Mouse (Mus musculus): ENCODE data around the gene Tmc2. TPM values are rescaled to one million over a fixed set of nuclear protein-coding genes. Genes with fewer than 3 reads are reported as not detected.

Gene Tmc2
- polyA plus RNA-seq, 1 experiment from 2014 or later, result not detected

GRCm38 (mm10) chr2:130296134-130296745 lies 101.2 kb downstream of the Tmc2 start:
- 3% methylated on average over 20 of the region's 20 CpGs for WGBS
- Histone ChIP-seq H3K4me1 (replicated peaks; ENCODE audit: insufficient read depth, low read length) (peaks cover 8% of the 10 kb centered on the region; the same call in 1 of the 2 replicates), H3K27me3 (ENCODE audit: insufficient read depth, low read length) (no peaks in the 10 kb centered on the region), H3K36me3 (ENCODE audit: insufficient read depth, low read length) (0 out of 2 replicates have a peak, but pooled peaks cover 3% of the 10 kb centered on the region), H3K9me3 (replicated peaks; ENCODE audit: low read length) (no peaks in the 10 kb centered on the region), H3K4me2 (ENCODE audit: low read length) (peak overlapping the region; percentile 88), H3K27ac (no peak overlapping the region), H3K4me3 (replicated peaks; ENCODE audit: low read depth, low read length) (peak overlapping the region; percentile 68), H3K9ac (ENCODE audit: low read depth, low read length) (peak overlapping the region; percentile 78; the same call in 1 of the 2 replicates)
- no peak for ATAC-seq (replicated peaks; ENCODE audit: low FRiP score, low read depth)
- DNase-seq (ENCODE audit: low spot score), result peak; percentile 65
- no peak for TF ChIP-seq CTCF (IDR thresholded peaks at IDR 0.05; ENCODE audit: low read depth)

GRCm38 (mm10) chr2:130297580-130297979 lies 102.6 kb downstream of the Tmc2 start:
- ATAC-seq (replicated peaks; ENCODE audit: low FRiP score, low read depth) (no peak), DNase-seq (ENCODE audit: low spot score) (no peak)
- Histone ChIP-seq H3K4me2 (ENCODE audit: low read length) (no peak overlapping the region), H3K9ac (ENCODE audit: low read depth, low read length) (no peak overlapping the region), H3K27me3 (ENCODE audit: insufficient read depth, low read length) (no peaks in the 10 kb centered on the region), H3K4me3 (replicated peaks; ENCODE audit: low read depth, low read length) (no peak overlapping the region), H3K36me3 (ENCODE audit: insufficient read depth, low read length) (0 out of 2 replicates have a peak, but pooled peaks cover 3% of the 10 kb centered on the region), H3K9me3 (replicated peaks; ENCODE audit: low read length) (no peaks in the 10 kb centered on the region), H3K4me1 (replicated peaks; ENCODE audit: insufficient read depth, low read length) (peaks cover 8% of the 10 kb centered on the region; the same call in 1 of the 2 replicates), H3K27ac (no peak overlapping the region)
- 79% methylated on average over 9 of the region's 9 CpGs for WGBS
- TF ChIP-seq CTCF (IDR thresholded peaks at IDR 0.05; ENCODE audit: low read depth), result no peak

- no peak for DNase-seq (ENCODE audit: low spot score)
- 0 out of 2 replicates have a peak, but pooled peaks cover 3% of the 10 kb centered on the region for H3K36me3 ChIP-seq (ENCODE audit: insufficient read depth, low read length)
- 63% methylated on average over 4 of the region's 4 CpGs for WGBS
- H3K4me1 ChIP-seq (replicated peaks; ENCODE audit: insufficient read depth, low read length), result no peaks in the 10 kb centered on the region
- ATAC-seq (replicated peaks; ENCODE audit: low FRiP score, low read depth), result no peak
- H3K27ac ChIP-seq, result no peak overlapping the region
- H3K9ac ChIP-seq (ENCODE audit: low read depth, low read length), result no peak overlapping the region
- H3K4me2 ChIP-seq (ENCODE audit: low read length), result no peak overlapping the region
- H3K9me3 ChIP-seq (replicated peaks; ENCODE audit: low read length), result no peaks in the 10 kb centered on the region
- no peak overlapping the region for H3K4me3 ChIP-seq (replicated peaks; ENCODE audit: low read depth, low read length)
- no peak for TF ChIP-seq CTCF (IDR thresholded peaks at IDR 0.05; ENCODE audit: low read depth)
- H3K27me3 ChIP-seq (ENCODE audit: insufficient read depth, low read length), result no peaks in the 10 kb centered on the region
Observed at GRCm38 (mm10) chr2:130303014-130303413, 108.0 kb downstream of the Tmc2 start.

Other genes starting within 250 kb of the Tmc2 start
- not detected in 2 replicates for gene Tgm3, start 182.8 kb upstream of the Tmc2 start, polyA plus RNA-seq (2015; fragmentation: Nextera tagmentation; extraction: Ambion mirVana)
- not detected in 2 replicates for gene Tgm6, start 82.8 kb upstream of the Tmc2 start, polyA plus RNA-seq (2015; fragmentation: Nextera tagmentation; extraction: Ambion mirVana)
- 497 and 532 TPM in 2 replicates for gene Snrpb, start 15.8 kb upstream of the Tmc2 start, polyA plus RNA-seq (2015; fragmentation: Nextera tagmentation; extraction: Ambion mirVana)
- gene Nop56, start 79.2 kb downstream of the Tmc2 start, polyA plus RNA-seq (2015; fragmentation: Nextera tagmentation; extraction: Ambion mirVana), result 178 and 194 TPM in 2 replicates
- 245 and 257 TPM in 2 replicates for gene Idh3b, start 89.4 kb downstream of the Tmc2 start, polyA plus RNA-seq (2015; fragmentation: Nextera tagmentation; extraction: Ambion mirVana)
- 2.5 and 3.7 TPM in 2 replicates for gene Ebf4, start 100.0 kb downstream of the Tmc2 start, polyA plus RNA-seq (2015; fragmentation: Nextera tagmentation; extraction: Ambion mirVana)
- 62.1 and 64.8 TPM in 2 replicates for gene Cpxm1, start 202.4 kb downstream of the Tmc2 start, polyA plus RNA-seq (2015; fragmentation: Nextera tagmentation; extraction: Ambion mirVana)
- not detected in 2 replicates for gene Gm28372, start 210.0 kb downstream of the Tmc2 start, polyA plus RNA-seq (2015; fragmentation: Nextera tagmentation; extraction: Ambion mirVana)
- gene 1700020A23Rik, start 210.1 kb downstream of the Tmc2 start, polyA plus RNA-seq (2015; fragmentation: Nextera tagmentation; extraction: Ambion mirVana), result not detected in 2 replicates
- not detected in 2 replicates for gene Tmem239, start 211.3 kb downstream of the Tmc2 start, polyA plus RNA-seq (2015; fragmentation: Nextera tagmentation; extraction: Ambion mirVana)
- gene Vps16, start 229.1 kb downstream of the Tmc2 start, polyA plus RNA-seq (2015; fragmentation: Nextera tagmentation; extraction: Ambion mirVana), result 64.6 and 68.6 TPM in 2 replicates
- 12.1 and 13.0 TPM in 2 replicates for gene Pced1a, start 229.5 kb downstream of the Tmc2 start, polyA plus RNA-seq (2015; fragmentation: Nextera tagmentation; extraction: Ambion mirVana)